Mouse (Mus musculus): Measurements from ENCODE around the gene Ccnjl. TPM values are rescaled to one million over a fixed set of nuclear protein-coding genes. Genes with fewer than 3 reads are reported as not detected.

Gene Ccnjl
- polyA plus RNA-seq, 1 experiment from 2014 or later: 6.4 TPM

DNA sequence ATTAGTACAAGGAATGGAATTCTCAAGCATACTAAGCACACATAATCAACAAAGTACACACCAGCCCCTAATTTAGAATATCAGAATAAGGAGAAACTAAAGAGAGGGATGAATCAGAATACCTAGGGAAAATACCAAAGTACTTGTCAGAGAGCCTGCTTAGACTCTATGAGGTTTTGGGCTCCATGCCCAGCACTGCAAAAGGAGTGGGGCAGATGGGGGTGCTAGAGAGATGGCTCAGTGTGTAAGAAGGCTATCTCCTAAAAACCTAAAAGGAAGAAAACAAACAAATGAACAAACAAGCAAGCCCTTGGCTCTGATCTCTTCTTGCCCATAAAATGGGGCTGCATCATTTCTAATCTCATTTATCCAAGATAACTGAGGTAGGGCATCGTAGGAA lies 95.8 kb downstream of the Ccnjl start:
- no peak for DNase-seq (ENCODE audit: low spot score)

DNA sequence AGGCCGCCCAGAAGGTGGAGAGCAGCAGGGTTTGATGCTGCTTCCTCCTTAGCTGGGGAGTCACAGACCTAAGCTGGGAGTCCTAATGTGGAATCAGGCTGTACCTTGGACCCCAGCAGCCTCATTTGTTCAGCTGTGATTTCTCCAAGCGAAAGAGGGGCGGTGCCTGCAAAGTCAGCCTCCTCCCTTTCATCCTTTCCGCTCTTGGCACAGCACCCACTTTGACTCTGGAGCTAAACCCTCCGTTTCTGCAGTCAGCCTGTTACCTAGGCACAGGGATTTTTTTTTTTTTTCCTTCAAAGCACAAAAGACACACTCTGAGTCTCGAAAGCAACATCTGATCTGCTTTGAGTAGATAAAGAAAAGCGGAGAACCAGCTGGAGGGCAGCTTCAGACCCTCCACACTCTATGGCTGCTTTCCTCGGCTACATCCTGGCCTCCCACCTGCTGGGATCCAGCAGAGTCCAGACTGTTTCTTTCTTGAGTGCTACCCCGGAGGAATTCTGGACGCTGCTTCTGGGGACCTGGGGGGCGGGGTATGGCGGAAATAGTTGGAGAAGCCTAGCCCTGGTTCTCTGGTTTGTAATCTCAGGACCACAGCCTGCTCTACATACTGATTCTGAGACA lies 97.8 kb downstream of the Ccnjl start:
- no peak for DNase-seq (ENCODE audit: low spot score)

DNA sequence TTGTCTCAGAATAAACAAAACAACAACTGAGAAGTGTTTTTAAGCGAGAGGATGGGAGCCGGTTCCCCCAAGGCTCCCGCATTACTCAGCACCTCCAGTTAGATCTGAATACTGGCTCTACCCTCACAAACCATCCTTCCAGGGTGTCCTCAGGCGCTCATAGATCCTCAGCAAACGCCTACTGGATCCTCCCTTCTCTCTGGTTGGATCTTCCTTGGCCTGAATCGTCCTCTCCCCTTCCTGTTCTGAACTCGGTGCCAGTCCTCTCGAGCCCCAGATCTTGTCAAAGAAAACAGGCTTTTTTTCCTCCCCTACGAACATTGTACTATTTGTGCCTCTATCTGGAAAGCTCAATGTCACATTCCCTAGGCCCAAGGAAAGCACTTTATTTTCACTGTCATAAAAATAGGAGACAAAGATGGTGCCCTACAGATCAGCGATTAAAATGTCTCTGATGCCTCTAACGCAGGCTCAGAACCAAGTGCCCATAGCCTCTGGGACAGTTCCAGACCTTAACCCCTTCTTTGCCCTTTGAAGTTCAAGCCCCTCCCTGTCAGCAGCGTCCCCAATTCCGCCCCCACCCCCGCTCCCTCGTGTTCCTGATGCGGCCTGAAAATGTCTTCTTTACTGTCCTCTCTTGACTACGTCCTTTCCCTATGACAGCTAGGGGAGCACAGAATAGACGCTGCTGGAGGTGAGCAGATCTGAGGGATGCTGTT lies 98.5 kb downstream of the Ccnjl start:
- no peak for DNase-seq (ENCODE audit: low spot score)

DNA sequence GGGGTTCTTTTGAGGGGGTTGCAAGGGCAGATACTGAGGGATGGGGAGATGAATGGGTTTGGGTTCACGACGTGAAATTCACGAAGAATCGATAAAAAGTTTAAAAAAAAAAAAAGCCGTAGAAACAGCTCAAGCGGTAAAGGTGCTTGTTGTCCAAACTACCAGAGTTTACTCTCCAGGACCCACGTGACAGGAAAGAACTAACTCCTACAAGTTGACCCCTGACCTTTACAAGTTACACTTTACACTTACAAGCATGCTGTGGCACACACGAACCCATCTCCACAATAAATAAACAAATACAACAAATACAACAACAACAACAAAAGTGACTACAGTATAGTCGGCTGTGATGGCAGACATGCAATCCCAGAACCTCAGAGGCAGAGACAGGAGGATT lies 103.1 kb downstream of the Ccnjl start:
- DNase-seq (ENCODE audit: low spot score): no peak

DNA sequence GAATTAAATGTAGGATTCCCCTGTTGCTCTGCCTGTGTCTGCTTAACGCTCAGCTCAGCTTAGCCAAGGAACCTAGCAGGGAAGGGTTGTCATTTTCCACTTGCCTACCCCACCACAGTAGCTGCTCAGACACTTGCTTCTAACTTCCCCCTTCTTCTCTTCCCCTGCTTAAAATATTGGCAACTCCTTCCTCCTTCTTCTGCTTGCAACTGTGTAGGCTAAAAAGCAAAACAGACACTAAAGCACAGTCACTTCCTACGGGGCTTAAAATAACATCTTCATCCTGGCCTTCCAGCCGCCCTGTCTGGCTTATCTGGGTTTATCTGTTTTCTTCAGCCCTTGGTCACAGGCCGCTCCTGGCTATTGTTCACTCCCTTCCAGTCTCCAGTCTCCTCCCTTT lies 104.0 kb downstream of the Ccnjl start:
- no peak for DNase-seq (ENCODE audit: low spot score)

DNA sequence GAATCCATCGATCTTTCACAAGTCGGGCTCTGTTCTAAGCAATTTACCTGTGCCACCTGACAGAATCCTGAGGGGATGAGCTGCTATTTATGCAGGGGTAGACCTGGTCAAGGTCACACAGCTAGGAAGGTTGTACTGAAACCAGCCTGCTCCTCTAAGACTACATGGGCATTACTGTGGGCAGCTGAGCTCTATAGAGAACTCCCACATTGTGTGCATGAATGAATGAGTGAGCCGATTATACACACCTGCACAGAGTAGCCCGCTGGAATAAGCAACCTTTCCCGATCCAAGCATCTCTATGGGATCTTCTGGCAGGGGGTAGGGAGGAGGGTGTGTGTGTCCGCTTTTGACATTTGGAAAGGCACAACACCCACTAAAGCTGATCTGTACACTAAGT lies 104.6 kb downstream of the Ccnjl start:
- no peak for DNase-seq (ENCODE audit: low spot score)

DNA sequence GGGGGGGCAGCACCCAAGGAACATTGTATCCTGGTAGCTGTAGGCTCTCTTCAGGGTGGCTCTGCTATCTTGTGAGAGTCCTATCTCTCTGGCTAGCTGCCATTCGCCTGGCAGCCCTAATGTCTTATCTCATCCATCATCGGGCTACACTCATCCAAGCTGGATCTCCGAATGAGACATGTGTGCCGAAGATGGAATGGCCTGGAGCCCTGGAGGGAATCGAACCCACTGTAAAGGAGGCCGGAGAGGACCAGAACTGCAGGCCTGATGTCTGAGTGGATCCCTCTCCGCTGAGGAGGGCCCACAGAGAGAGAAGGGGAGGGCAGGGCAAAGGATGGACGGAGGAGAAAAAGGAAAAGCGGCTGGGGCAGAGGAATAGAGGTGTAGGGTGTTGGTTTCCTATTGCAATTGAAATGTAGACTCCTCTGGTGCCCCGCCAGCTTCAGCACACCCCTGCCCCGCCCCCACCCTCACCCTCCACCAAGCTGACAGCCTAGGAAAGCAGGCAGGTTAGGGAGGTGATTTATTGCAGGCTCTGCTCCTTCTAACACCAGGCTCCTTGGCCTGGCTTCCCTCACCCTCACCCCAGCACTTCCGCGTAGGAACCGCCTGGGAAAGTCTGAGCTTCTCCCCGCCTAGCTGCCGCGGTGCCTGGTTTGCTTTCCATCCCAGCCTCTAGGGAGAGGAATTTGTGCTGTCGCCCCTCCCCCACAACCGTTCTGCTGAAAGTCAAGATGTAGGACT lies 105.2 kb downstream of the Ccnjl start:
- DNase-seq (ENCODE audit: low spot score): no peak

Other genes with a start within 250 kb of the Ccnjl start
- 112 and 114 TPM in 2 replicates for gene Pttg1, start 102.5 kb upstream of the Ccnjl start, polyA plus RNA-seq (2015; fragmentation: Nextera tagmentation; extraction: Ambion mirVana)
- 66.2 and 71.7 TPM in 2 replicates for gene Slu7, start 95.0 kb upstream of the Ccnjl start, polyA plus RNA-seq (2015; fragmentation: Nextera tagmentation; extraction: Ambion mirVana)
- gene C1qtnf2, start 54.5 kb upstream of the Ccnjl start, polyA plus RNA-seq (2015; fragmentation: Nextera tagmentation; extraction: Ambion mirVana): 5.3 and 5.6 TPM in 2 replicates
- 2.6 and 4.4 TPM in 2 replicates for gene 4933415A04Rik, start 58.3 kb downstream of the Ccnjl start, polyA plus RNA-seq (2015; fragmentation: Nextera tagmentation; extraction: Ambion mirVana)
- 8.4 and 11.8 TPM in 2 replicates for gene Fabp6, start 72.8 kb downstream of the Ccnjl start, polyA plus RNA-seq (2015; fragmentation: Nextera tagmentation; extraction: Ambion mirVana)
- 21.9 and 28.8 TPM in 2 replicates for gene Pwwp2a, start 153.2 kb downstream of the Ccnjl start, polyA plus RNA-seq (2015; fragmentation: Nextera tagmentation; extraction: Ambion mirVana)
- gene Ttc1, start 219.2 kb downstream of the Ccnjl start, polyA plus RNA-seq (2015; fragmentation: Nextera tagmentation; extraction: Ambion mirVana): 83.2 and 87.5 TPM in 2 replicates

Data from thymus, postnatal 0 days (tissue).